Mouse (Mus musculus): Measurements from ENCODE around the gene Fgf3. TPM values are rescaled to one million over a fixed set of nuclear protein-coding genes. Genes with fewer than 3 reads are reported as not detected.
"Not testable (repeated sequence)": the region's sequence is repeated elsewhere in the genome, so short reads cannot be mapped to it uniquely, and the experiment has no call there.

Gene Fgf3
- polyA plus RNA-seq, 1 experiment: not detected

DNA sequence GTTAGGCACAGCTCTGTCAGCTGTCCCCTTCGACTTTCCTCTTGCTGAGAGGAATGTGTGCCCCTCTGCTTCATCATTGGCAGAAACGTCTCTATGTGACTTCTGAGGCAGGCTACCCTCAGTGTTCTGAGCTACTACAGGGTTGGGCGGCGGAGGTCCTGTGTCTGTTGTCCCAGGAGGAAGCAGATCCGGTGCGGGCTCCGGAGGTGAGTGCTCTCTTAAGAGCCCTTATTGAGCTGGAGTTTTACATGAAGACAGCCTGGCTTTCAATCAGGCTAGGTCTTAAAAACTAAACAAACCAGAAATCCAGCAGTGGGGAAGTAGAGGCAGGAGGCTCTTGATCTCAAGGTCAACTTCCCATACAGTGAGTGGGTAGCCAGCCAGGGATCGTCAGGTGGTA is 29.7 kb downstream of the Fgf3 start:
- Histone ChIP-seq H3K4me3 (ENCODE audit: insufficient read depth, low read depth, low read length) (no peak overlapping the region), H3K27ac (replicated peaks; ENCODE audit: low read depth, low read length) (no peak overlapping the region), H3K4me1 (ENCODE audit: control insufficient read depth, insufficient read depth, insufficient read length, low read length) (no peaks in the 10 kb centered on the region)

DNA sequence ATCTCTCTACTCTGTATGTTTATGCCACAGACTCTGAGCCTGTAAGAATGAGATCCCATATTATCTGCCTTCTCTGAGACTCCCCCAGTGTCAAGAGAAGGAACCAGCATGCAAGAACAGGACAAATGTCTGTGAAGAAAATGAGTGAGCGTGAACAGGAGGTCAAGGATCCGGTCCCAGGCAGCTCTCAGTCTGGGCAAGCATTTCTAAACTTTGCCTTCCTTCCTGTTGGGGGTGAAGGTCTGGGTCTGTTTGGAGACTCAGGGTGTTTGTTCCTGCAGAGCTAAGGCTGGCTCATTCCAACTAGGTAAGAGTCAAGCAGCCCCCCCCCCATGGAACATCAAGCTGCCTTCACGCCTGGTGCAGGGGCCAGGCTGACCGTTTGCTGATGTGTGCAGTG is 34.5 kb downstream of the Fgf3 start:
- no peak overlapping the region for H3K4me3 ChIP-seq (ENCODE audit: insufficient read depth, low read depth, low read length)
- H3K4me1 ChIP-seq (ENCODE audit: control insufficient read depth, insufficient read depth, insufficient read length, low read length): no peaks in the 10 kb centered on the region
- no peak overlapping the region for H3K27ac ChIP-seq (replicated peaks; ENCODE audit: low read depth, low read length)

DNA sequence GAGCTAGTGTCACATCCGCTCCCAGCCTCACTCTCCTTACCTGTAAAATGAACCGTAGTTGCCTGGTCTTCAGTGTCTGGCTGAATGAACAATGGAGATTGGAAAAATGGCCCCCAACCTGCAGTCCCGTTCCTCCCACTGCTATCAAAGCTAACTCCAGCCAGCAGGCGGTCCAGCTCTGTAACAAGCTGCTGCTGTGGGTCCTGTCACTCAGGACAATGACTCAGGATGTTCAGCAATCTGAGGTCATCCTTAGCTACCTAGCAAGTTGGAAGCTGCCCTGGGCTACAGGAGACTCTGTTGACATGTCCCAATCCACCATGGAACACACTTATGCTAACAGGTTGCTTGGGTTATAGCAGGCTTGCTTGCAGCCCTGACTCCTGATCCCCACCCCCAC is 35.3 kb downstream of the Fgf3 start:
- Histone ChIP-seq H3K27ac (replicated peaks; ENCODE audit: low read depth, low read length) (no peak overlapping the region), H3K4me1 (ENCODE audit: control insufficient read depth, insufficient read depth, insufficient read length, low read length) (no peaks in the 10 kb centered on the region), H3K4me3 (ENCODE audit: insufficient read depth, low read depth, low read length) (no peak overlapping the region)

DNA sequence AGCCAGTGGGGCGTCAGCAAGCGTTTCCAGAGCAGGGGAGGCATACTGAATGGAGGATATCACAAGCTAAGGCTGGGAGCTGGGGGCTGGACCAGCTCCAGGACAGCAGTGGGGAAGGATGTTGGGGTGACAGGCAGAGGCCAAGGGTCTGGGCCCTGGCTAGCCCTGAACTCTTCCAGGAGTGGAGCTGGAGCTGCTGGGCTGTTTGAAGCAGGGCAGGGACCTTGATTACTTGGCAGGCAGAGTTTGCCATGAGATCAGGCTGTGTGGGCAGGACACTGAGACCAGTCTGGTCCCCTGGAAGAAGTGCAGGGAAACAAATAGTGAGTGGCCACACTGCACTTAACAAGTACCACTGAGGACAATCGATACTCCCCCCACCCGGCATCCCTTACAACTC is 36.3 kb downstream of the Fgf3 start:
- Histone ChIP-seq H3K27ac (replicated peaks; ENCODE audit: low read depth, low read length) (no peak overlapping the region), H3K4me1 (ENCODE audit: control insufficient read depth, insufficient read depth, insufficient read length, low read length) (no peaks in the 10 kb centered on the region), H3K4me3 (ENCODE audit: insufficient read depth, low read depth, low read length) (no peak overlapping the region)

DNA sequence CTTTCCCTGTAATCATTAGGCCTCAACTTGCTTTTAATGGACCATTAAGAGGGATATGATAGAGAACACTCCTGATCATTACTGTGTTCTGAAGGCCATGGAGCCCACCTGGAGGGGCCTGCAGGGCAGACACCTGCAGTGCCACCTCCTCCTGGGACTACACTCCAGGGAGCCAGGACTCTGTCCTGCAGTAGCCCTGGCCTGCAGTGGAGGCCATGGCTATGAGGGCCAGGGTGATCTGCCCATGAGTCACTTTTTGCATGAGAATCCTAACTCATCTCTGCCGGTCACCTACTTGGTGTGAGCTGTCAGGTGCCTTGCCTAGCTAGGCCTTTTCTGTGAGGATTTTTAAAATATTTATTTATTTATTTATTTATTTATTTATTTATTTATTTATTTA is 40.5 kb downstream of the Fgf3 start:
- Histone ChIP-seq H3K27ac (replicated peaks; ENCODE audit: low read depth, low read length) (no peak overlapping the region), H3K4me1 (ENCODE audit: control insufficient read depth, insufficient read depth, insufficient read length, low read length) (no peaks in the 10 kb centered on the region), H3K4me3 (ENCODE audit: insufficient read depth, low read depth, low read length) (no peak overlapping the region)

DNA sequence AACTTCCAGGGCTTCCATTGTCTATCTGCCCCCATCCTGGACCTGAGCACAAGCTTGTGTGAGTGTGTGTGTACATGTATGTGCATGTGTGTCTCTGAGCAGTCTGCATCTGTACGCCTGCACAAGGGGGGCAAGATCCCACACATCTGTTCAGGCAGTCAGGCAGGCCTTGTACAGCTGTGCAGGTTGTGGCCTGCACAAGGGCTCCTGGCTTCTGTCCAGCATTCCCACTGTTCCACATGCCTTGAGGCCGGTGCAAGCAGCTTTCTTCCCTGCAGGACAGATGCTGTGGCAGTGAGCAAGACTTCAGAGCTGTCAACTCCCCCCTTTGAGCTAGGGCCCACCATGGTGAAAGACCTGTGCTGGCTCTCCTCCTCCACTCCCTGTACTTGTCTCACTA is 45.2 kb downstream of the Fgf3 start:
- Histone ChIP-seq H3K4me1 (ENCODE audit: control insufficient read depth, insufficient read depth, insufficient read length, low read length) (no peaks in the 10 kb centered on the region), H3K4me3 (ENCODE audit: insufficient read depth, low read depth, low read length) (no peak overlapping the region), H3K27ac (replicated peaks; ENCODE audit: low read depth, low read length) (no peak overlapping the region)

DNA sequence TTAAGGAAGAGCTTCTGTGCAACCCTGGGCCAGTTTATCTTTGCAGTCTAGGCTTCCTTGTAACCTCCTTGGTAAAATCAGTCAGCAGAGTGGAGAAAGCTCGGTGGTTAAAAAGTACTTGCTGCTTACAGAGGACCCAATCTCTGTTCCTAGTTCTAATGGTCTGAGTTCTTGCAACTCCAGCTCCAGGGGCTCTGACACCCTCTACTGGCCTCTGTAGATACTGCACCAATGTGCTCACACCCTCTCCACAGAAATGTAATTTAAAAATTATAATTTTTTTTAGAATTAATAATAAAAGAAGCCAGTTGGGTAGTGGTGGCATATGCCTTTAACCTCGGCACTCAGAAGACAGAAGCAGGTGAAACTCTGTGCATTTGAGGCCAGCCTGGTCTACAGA is 49.8 kb downstream of the Fgf3 start:
- Histone ChIP-seq H3K4me1 (ENCODE audit: control insufficient read depth, insufficient read depth, insufficient read length, low read length) (no peaks in the 10 kb centered on the region), H3K27ac (replicated peaks; ENCODE audit: low read depth, low read length) (no peak overlapping the region), H3K4me3 (ENCODE audit: insufficient read depth, low read depth, low read length) (no peak overlapping the region)

DNA sequence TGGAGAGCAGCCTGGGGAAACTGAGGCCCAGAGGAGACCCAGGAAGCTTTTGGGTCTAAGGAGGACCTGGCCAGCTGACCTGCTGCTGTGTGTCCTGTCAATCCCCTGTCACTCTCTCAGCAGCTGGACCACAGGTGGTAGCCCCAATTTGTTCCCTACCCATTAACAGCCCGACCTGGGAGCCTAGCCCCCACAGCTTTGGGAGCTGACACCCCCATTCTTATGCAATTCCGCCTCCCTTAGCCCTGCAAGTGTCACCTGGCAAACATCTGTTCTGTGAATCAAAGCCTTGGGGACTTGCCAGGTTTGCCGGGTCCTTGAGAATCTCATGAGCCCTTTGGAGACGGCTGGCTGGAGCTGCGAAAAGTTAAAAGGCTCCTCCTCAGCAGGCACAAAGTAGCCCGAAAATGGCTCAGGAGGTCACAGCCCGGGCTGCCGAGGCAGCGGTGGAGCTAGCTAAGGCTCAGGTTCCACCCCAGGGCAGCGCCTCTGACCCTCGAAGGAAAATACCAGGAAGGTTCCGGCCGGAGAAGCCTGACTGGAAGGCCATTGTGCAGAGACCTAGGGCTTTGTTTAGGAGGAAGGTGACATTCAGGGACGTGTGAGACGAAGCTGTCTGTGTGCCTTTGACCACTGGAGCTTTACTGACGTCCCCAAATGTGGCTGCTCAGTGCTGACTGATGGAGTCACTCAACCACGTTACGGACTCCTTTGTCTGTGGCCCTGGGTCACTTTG is 50.8 kb downstream of the Fgf3 start:
- no peaks in the 10 kb centered on the region for H3K4me1 ChIP-seq (ENCODE audit: control insufficient read depth, insufficient read depth, insufficient read length, low read length)
- no peak overlapping the region for H3K4me3 ChIP-seq (ENCODE audit: insufficient read depth, low read depth, low read length)
- H3K27ac ChIP-seq (replicated peaks; ENCODE audit: low read depth, low read length): no peak overlapping the region

DNA sequence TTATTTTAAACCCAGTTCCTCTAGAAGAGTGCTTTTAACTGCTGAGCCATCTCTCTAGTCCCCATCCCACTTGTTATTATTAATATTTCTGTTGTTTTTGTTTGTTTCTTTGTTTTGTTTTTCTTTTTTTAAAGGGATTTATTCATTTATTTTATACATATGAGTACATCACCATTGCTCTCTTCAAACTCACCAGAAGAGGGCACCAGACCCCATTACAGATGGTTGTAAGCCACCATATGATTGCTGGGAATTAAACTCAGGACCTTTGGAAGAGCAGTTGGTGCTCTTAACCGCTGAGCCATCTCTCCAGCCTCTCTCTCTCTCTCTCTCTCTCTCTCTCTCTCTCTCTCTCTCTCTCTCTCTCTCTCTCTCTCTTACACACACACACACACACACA is 52.8 kb downstream of the Fgf3 start:
- H3K4me3 ChIP-seq (ENCODE audit: insufficient read depth, low read depth, low read length): not testable (repeated sequence)

DNA sequence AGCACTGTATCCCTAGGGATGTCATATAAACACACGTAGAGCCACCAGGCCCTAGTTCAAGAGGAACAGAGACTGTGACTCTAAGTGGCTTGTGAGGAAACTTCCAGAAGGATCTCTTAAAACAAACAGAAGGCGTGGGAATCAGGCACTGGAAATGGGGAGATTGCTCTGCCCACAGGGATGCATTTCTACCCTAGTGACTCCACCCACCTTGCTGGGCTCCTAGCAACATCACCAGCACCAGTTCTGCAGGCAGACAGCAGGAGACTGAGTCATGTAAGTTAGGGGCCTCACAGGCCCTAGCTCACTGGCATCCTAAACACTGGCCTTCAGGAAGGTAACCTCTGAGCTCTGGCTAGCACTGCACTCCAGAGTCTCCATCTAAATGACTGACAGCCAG is 54.0 kb downstream of the Fgf3 start:
- Histone ChIP-seq H3K4me3 (ENCODE audit: insufficient read depth, low read depth, low read length) (no peak overlapping the region), H3K27ac (replicated peaks; ENCODE audit: low read depth, low read length) (no peak overlapping the region), H3K4me1 (ENCODE audit: control insufficient read depth, insufficient read depth, insufficient read length, low read length) (peaks cover 5% of the 10 kb centered on the region)

More for the DNA sequence above, 52.8 kb downstream of the Fgf3 start:
- not testable (repeated sequence) for H3K4me1 ChIP-seq (ENCODE audit: control insufficient read depth, insufficient read depth, insufficient read length, low read length); H3K27ac ChIP-seq (replicated peaks; ENCODE audit: low read depth, low read length)

DNA sequence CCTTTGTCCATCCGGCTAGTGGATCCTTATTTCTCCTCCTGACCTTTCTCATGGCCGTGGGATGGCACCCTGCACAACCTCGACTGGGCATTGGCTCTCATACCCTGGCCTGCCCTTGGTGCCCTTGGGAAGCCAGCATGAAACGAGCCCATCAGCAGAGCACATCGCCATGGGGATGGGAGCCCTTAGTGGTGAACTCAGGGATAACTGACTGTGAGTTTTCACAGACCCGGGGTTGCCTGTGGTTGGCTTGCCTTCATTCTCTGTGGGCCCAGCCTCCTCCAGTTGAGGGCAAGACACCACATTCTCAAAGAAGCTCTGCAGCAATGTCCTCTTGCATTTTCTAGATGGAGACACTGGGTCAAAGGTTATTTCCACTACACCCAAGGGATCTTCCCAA is 54.4 kb downstream of the Fgf3 start:
- no peak overlapping the region for H3K4me3 ChIP-seq (ENCODE audit: insufficient read depth, low read depth, low read length)
- H3K27ac ChIP-seq (replicated peaks; ENCODE audit: low read depth, low read length): no peak overlapping the region

More for the DNA sequence above, 54.4 kb downstream of the Fgf3 start:
- H3K4me1 ChIP-seq (ENCODE audit: control insufficient read depth, insufficient read depth, insufficient read length, low read length): peaks cover 5% of the 10 kb centered on the region

Other genes starting within 250 kb of the Fgf3 start
- 18.2 and 21.0 TPM in 2 replicates for gene Ano1, start 86.1 kb upstream of the Fgf3 start, polyA plus RNA-seq (2012; ENCODE audit: insufficient read depth, insufficient read length, missing spikeins)
- gene Fgf4, start 9.3 kb downstream of the Fgf3 start, polyA plus RNA-seq (2012; ENCODE audit: insufficient read depth, insufficient read length, missing spikeins): not detected in 2 replicates
- not detected in 2 replicates for gene Fgf15, start 58.4 kb downstream of the Fgf3 start, polyA plus RNA-seq (2012; ENCODE audit: insufficient read depth, insufficient read length, missing spikeins)
- 20.4 and 20.7 TPM in 2 replicates for gene LTO1, start 77.0 kb downstream of the Fgf3 start, polyA plus RNA-seq (2012; ENCODE audit: insufficient read depth, insufficient read length, missing spikeins)
- 5.2 and 5.4 TPM in 2 replicates for gene Ccnd1, start 101.8 kb downstream of the Fgf3 start, polyA plus RNA-seq (2012; ENCODE audit: insufficient read depth, insufficient read length, missing spikeins)

All from brown adipose tissue, adult 24 weeks (tissue).